Mouse (Mus musculus) kidney, embryonic 16.5 days (tissue): ENCODE measurements around the gene Snx4. TPM values are rescaled to one million over a fixed set of nuclear protein-coding genes. Genes with fewer than 3 reads are reported as not detected.
A peak's percentile ranks its signal among the peaks of the same experiment; 100 is the strongest.

Experiments
- ATAC-seq: fragments of 200-750 bp; cut with Nextera tagmentation; 2 replicates; pipeline ENCODE4 v1.8.0; 2017; ENCODE audit warnings: moderate TSS enrichment; ENCODE audit not compliant: low FRiP score, low TSS enrichment
- H3K27ac ChIP-seq: fragments of 300-500 bp; sonication (generic); 2 replicates; pipeline ENCODE4 v1.5.1; 2014; ENCODE audit warnings: low read length
- H3K27me3 ChIP-seq: fragments of 300-500 bp; sonication (generic); 2 replicates; pipeline ENCODE4 v1.6.1; 2014; ENCODE audit warnings: low read length, control low read depth, mixed read lengths; ENCODE audit not compliant: insufficient read depth
- H3K36me3 ChIP-seq: fragments of 300-500 bp; sonication (generic); 2 replicates; pipeline ENCODE4 v1.6.1; 2014; ENCODE audit warnings: low read length, control low read depth, mixed read lengths; ENCODE audit not compliant: insufficient read depth
- H3K4me1 ChIP-seq: fragments of 300-500 bp; sonication (generic); 2 replicates; pipeline ENCODE4 v1.6.1; 2014; ENCODE audit warnings: low read length, control low read depth, mixed read lengths; ENCODE audit not compliant: insufficient read depth
- H3K4me2 ChIP-seq: fragments of 300-500 bp; sonication (generic); replicated peaks from 2 replicates; pipeline ENCODE4 v1.6.1; 2014; ENCODE audit warnings: low read depth, low read length
- H3K4me3 ChIP-seq: fragments of 300-500 bp; sonication (generic); 2 replicates; pipeline ENCODE4 v1.5.1; 2014; ENCODE audit warnings: mild to moderate bottlenecking, low read length
- H3K9ac ChIP-seq: fragments of 300-500 bp; sonication (generic); replicated peaks from 2 replicates; pipeline ENCODE4 v1.6.1; 2014; ENCODE audit warnings: low read length
- H3K9me3 ChIP-seq: fragments of 300-500 bp; sonication (generic); 2 replicates; pipeline ENCODE4 v1.6.1; 2016; ENCODE audit warnings: low read length, control low read depth
- WGBS: fragments of 180-500 bp; shearing (Covaris S2); extraction: QIAGEN DNeasy Blood & Tissue Kit; methylation state at CpG from one replicate; pipeline ENCODE4 v1.1.7; 2014; 5-methylcytosine and 5-hydroxymethylcytosine counted together
- polyA plus RNA-seq: library from polyadenylated mRNA; unstranded; fragments of >200 nt; fragmentation: Nextera tagmentation; extraction: Ambion mirVana; gene quantifications from 2 replicates; pipeline ENCODE4 v1.2.1, GENCODE M21; 2015

The Snx4 gene
- polyA plus RNA-seq, 1 experiment from 2014 or later, result 90.6 TPM

- no peak overlapping the region for H3K4me3 ChIP-seq
- no peak overlapping the region for H3K27ac ChIP-seq
- H3K27me3 ChIP-seq, result no peaks in the 10 kb centered on the region
- peaks cover 42% of the 10 kb centered on the region for H3K36me3 ChIP-seq
- no peak for ATAC-seq
- 62% methylated on average over 6 of the region's 6 CpGs for WGBS
- H3K4me2 ChIP-seq, result no peak overlapping the region
- no peaks in the 10 kb centered on the region for H3K4me1 ChIP-seq
- no peak overlapping the region for H3K9ac ChIP-seq
- no peaks in the 10 kb centered on the region for H3K9me3 ChIP-seq
Measured at GRCm38 (mm10) chr16:33242046-33242445, 9.2 kb upstream of the Snx4 start.

GRCm38 (mm10) chr16:33244136-33244691 lies 7.0 kb upstream of the Snx4 start:
- Histone ChIP-seq H3K36me3 (peaks cover 40% of the 10 kb centered on the region), H3K9ac (no peak overlapping the region), H3K9me3 (no peaks in the 10 kb centered on the region), H3K27me3 (no peaks in the 10 kb centered on the region), H3K4me3 (no peak overlapping the region), H3K4me2 (no peak overlapping the region), H3K27ac (no peak overlapping the region), H3K4me1 (no peaks in the 10 kb centered on the region)
- ATAC-seq, result peak; percentile 39; the same call in 1 of the 2 replicates
- WGBS, result 88% methylated on average over 6 of the region's 6 CpGs

DNA sequence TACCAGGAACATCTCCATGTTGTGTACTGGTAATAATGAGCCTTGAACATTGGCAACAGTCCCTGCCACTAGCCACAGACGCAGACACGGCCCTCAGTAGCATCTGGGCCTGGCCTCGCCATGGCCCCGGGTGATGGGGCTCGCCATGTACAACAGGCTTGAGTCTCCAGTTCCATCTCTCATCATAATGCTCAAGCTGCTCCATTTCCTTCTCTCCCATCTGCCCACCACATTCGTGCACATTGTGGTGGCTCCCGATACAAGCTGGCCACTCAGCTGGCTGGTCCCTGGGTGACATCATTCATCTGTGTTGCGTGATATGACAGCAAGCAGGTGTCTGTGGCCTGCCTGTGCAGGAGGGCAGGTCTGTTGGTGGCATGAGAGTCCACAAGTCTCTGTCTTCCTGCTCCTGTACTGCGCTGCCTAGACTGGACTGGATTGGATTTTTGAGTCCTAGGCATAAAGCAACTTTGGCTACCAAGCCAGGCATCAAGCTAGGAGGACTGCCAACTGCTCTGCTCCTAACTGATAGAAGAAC lies 6.2 kb upstream of the Snx4 start:
- no peaks in the 10 kb centered on the region for H3K27me3 ChIP-seq
- ATAC-seq, result no peak
- H3K27ac ChIP-seq, result no peak overlapping the region
- H3K36me3 ChIP-seq, result peaks cover 34% of the 10 kb centered on the region
- no peaks in the 10 kb centered on the region for H3K4me1 ChIP-seq
- no peak overlapping the region for H3K4me3 ChIP-seq
- 93% methylated on average over 9 of the region's 9 CpGs for WGBS
- H3K9ac ChIP-seq, result no peak overlapping the region
- H3K9me3 ChIP-seq, result no peaks in the 10 kb centered on the region
- no peak overlapping the region for H3K4me2 ChIP-seq

- no peak overlapping the region for H3K27ac ChIP-seq
- H3K4me2 ChIP-seq, result no peak overlapping the region
- H3K9ac ChIP-seq, result no peak overlapping the region
- no peaks in the 10 kb centered on the region for H3K9me3 ChIP-seq
- no peak overlapping the region for H3K4me3 ChIP-seq
- H3K36me3 ChIP-seq, result peaks cover 24% of the 10 kb centered on the region
- no peak for ATAC-seq
- H3K4me1 ChIP-seq, result peaks cover 5% of the 10 kb centered on the region; the same call in 1 of the 2 replicates
- no peaks in the 10 kb centered on the region for H3K27me3 ChIP-seq
- 91% methylated on average over 5 of the region's 5 CpGs for WGBS
Measured at GRCm38 (mm10) chr16:33246526-33246925, 4.7 kb upstream of the Snx4 start.

DNA sequence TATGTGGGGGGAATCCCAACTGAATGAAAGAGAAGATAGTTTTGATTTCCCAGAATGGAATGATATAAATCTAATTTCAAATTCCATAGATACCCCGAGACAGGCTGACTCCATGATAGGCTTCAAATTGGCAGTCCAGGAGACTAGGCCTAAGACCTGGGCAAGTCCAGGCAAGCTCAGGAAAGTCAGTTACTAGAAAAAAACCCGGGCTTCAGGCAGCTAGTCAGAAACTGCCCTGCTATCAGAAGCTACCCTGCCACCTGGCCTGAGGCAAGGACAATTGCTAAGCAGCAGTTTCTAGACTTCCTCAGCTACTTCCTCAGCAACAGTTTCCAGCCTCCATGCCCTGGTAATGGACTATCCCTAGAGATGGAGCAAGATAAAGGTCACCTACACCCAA lies 4.2 kb upstream of the Snx4 start:
- no peak overlapping the region for H3K4me3 ChIP-seq
- no peaks in the 10 kb centered on the region for H3K27me3 ChIP-seq
- H3K4me1 ChIP-seq, result peaks cover 6% of the 10 kb centered on the region; the same call in 1 of the 2 replicates
- no peak overlapping the region for H3K9ac ChIP-seq
- ATAC-seq, result no peak
- H3K9me3 ChIP-seq, result no peaks in the 10 kb centered on the region
- no peak overlapping the region for H3K4me2 ChIP-seq
- 73% methylated on average over 2 of the region's 2 CpGs for WGBS
- peaks cover 21% of the 10 kb centered on the region for H3K36me3 ChIP-seq
- no peak overlapping the region for H3K27ac ChIP-seq

DNA sequence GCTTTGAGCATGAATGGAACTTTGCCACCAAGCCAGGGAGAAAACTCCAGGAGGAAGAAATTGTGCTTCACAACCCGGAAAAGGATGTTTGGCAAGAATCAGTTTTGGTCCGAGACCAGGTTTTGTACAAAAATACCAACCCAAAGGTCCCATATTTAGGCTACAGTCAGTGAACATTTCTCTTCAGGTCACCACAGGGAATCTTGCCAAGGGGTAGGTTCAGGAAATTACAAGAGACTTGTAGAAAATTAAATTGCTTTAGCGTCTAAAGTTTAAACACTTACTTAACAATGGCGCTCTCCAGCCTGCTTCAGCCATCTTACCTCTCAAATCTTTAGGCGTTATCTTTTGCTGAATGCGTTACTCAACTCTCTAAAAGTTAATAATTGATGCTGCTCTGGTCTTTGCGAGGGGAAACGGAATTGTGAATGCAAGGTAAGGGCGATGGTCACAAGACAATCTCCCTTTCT lies 556 bp upstream of the Snx4 start:
- Histone ChIP-seq H3K27me3 (no peaks in the 10 kb centered on the region), H3K9ac (peak overlapping the region; percentile 96), H3K4me1 (peaks cover 14% of the 10 kb centered on the region; the same call in 1 of the 2 replicates), H3K9me3 (no peaks in the 10 kb centered on the region), H3K36me3 (0 out of 2 replicates have a peak, but pooled peaks cover 3% of the 10 kb centered on the region), H3K27ac (peak overlapping the region; percentile 87), H3K4me3 (peak overlapping the region; percentile 98), H3K4me2 (peak overlapping the region; percentile 67)
- WGBS, result 16% methylated on average over 9 of the region's 9 CpGs
- no peak for ATAC-seq

GRCm38 (mm10) chr16:33255601-33256000 lies 4.4 kb downstream of the Snx4 start:
- no peaks in the 10 kb centered on the region for H3K36me3 ChIP-seq
- no peaks in the 10 kb centered on the region for H3K27me3 ChIP-seq
- 84% methylated on average over 7 of the region's 7 CpGs for WGBS
- no peaks in the 10 kb centered on the region for H3K9me3 ChIP-seq
- no peak overlapping the region for H3K4me3 ChIP-seq
- no peak overlapping the region for H3K4me2 ChIP-seq
- no peak overlapping the region for H3K9ac ChIP-seq
- no peak for ATAC-seq
- peaks cover 12% of the 10 kb centered on the region; the same call in 1 of the 2 replicates for H3K4me1 ChIP-seq
- H3K27ac ChIP-seq, result no peak overlapping the region

DNA sequence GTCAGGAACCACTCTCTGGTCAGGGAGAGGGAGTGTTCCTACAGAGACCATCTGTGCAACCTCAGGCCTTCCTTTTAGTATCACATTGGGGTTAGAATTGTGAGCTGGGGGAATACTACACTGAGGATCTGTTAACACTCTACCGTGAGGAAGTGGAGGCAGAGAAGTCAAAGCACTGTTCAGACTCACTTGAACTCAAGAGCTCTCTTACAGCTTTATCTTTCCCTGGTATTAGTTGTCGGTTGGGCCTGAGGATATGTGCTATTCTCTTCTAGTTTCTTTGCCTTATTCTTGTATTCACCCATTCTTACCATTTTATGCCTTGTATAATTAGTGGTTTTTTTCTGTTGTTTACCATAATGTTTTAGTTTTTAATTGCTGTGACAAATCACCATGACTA lies 7.3 kb downstream of the Snx4 start:
- Histone ChIP-seq H3K36me3 (no peaks in the 10 kb centered on the region), H3K4me2 (no peak overlapping the region), H3K27ac (no peak overlapping the region), H3K4me3 (no peak overlapping the region), H3K9ac (no peak overlapping the region), H3K27me3 (no peaks in the 10 kb centered on the region), H3K9me3 (no peaks in the 10 kb centered on the region), H3K4me1 (0 out of 2 replicates have a peak, but pooled peaks cover 9% of the 10 kb centered on the region)
- 88% methylated on average over 2 of the region's 2 CpGs for WGBS
- no peak for ATAC-seq

DNA sequence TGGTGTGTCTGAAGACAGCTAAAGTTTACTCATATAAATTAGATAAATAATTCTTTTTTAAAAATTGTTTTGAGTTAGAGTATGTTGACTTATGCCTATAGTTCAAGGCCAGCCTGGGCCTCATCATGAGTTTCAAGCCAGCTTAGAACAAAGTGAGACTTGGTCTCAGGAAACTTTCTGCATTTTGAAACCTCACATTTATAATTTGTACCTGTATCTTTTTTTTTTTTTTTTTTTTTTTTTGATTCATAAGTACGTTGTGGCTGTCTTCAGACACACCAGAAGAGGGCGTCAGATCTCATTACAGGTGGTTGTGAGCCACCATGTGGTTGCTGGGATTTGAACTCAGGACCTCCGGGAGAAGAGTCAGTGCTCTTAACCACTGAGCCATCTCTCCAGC lies 8.6 kb downstream of the Snx4 start:
- 0 out of 2 replicates have a peak, but pooled peaks cover 9% of the 10 kb centered on the region for H3K4me1 ChIP-seq
- ATAC-seq, result no peak
- no peak overlapping the region for H3K4me2 ChIP-seq
- H3K36me3 ChIP-seq, result peaks cover 5% of the 10 kb centered on the region
- no peak overlapping the region for H3K4me3 ChIP-seq
- H3K9me3 ChIP-seq, result no peaks in the 10 kb centered on the region
- no peaks in the 10 kb centered on the region for H3K27me3 ChIP-seq
- H3K27ac ChIP-seq, result no peak overlapping the region
- WGBS, result 91% methylated on average over 3 of the region's 3 CpGs
- no peak overlapping the region for H3K9ac ChIP-seq

- WGBS, result 81% methylated on average over 8 of the region's 8 CpGs
- H3K36me3 ChIP-seq, result peaks cover 13% of the 10 kb centered on the region
Measured at GRCm38 (mm10) chr16:33260825-33261224, 9.6 kb downstream of the Snx4 start.

More at GRCm38 (mm10) chr16:33260825-33261224, 9.6 kb downstream of the Snx4 start:
- H3K9me3 ChIP-seq, result no peaks in the 10 kb centered on the region
- peak overlapping the region; percentile 43; the same call in 1 of the 2 replicates for H3K27ac ChIP-seq
- no peak overlapping the region for H3K4me3 ChIP-seq
- ATAC-seq, result no peak
- no peaks in the 10 kb centered on the region for H3K27me3 ChIP-seq
- 0 out of 2 replicates have a peak, but pooled peaks cover 9% of the 10 kb centered on the region for H3K4me1 ChIP-seq
- no peak overlapping the region for H3K4me2 ChIP-seq
- no peak overlapping the region for H3K9ac ChIP-seq
